Mouse (Mus musculus) thymus, adult 2 months (tissue): Measurements from ENCODE around the gene Gnl3.

Experiments
- CTCF ChIP-seq: fragments of 200-500 bp; IDR thresholded peaks from 2 replicates; pipeline ENCODE4 v1.5.1; 2012; ENCODE audit warnings: mild to moderate bottlenecking, control low read depth, low read length, moderate library complexity, borderline replicate concordance; ENCODE audit not compliant: control insufficient read depth, poor library complexity, insufficient read depth; ENCODE audit errors: extremely low read depth
- POLR2A ChIP-seq: fragments of 200-500 bp; IDR thresholded peaks from 2 replicates; pipeline ENCODE4 v1.6.1; 2012; ENCODE audit warnings: mild to moderate bottlenecking, low read length, control low read depth, moderate library complexity; ENCODE audit not compliant: control insufficient read depth, poor library complexity, insufficient read depth; ENCODE audit errors: extremely low read depth

DNA sequence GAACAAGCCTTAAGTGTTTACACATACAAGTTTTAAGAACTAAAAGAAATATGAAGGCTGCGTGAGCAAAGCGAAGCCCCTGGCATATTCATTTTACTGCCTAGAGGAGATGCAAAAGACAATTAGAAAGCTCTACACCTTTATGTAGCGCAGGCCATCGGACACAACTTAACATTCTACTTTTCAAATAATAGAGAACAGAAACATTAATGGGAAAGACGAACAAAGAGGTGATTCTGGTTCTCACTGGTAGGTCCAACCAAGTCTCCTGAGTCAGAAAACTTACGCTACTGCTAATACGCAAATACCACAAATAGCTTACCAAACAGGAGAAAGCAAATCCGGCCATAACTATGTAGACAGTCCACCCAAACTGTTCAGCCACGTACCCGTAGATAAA, 18.6 kb downstream of the Gnl3 start:
- TF ChIP-seq CTCF (no peak), POLR2A (no peak)
